Mouse (Mus musculus) intestine, postnatal 0 days (tissue): ENCODE results near the gene Wdtc1. TPM values are rescaled to one million over a fixed set of nuclear protein-coding genes. Genes with fewer than 3 reads are reported as not detected.

Experiments used
- ATAC-seq: fragments of 200-750 bp; cut with Nextera tagmentation; 2 replicates; pipeline ENCODE4 v1.8.0; 2017; ENCODE audit warnings: mild to moderate bottlenecking, moderate TSS enrichment, moderate library complexity
- H3K27ac ChIP-seq: fragments of 300-500 bp; sonication (generic); 2 replicates; pipeline ENCODE4 v1.5.1; 2014; ENCODE audit warnings: mild to moderate bottlenecking, low read depth, low read length, moderate library complexity
- H3K27me3 ChIP-seq: fragments of 300-500 bp; sonication (generic); replicated peaks from 2 replicates; pipeline ENCODE4 v1.6.1; 2014; ENCODE audit warnings: low read length, mixed read lengths; ENCODE audit not compliant: control insufficient read depth, insufficient read depth
- H3K36me3 ChIP-seq: fragments of 300-500 bp; sonication (generic); 2 replicates; pipeline ENCODE4 v1.6.1; 2014; ENCODE audit warnings: mild to moderate bottlenecking, moderate library complexity; ENCODE audit not compliant: control insufficient read depth, insufficient read depth
- H3K4me1 ChIP-seq: fragments of 300-500 bp; sonication (generic); replicated peaks from 2 replicates; pipeline ENCODE4 v1.6.1; 2014; ENCODE audit warnings: antibody characterized with exemption, low read length, mixed read lengths; ENCODE audit not compliant: control insufficient read depth, insufficient read depth
- H3K4me2 ChIP-seq: fragments of 300-500 bp; sonication (generic); replicated peaks from 2 replicates; pipeline ENCODE4 v1.6.1; 2014; ENCODE audit warnings: low read depth, mild to moderate bottlenecking, moderate library complexity
- H3K4me3 ChIP-seq: fragments of 300-500 bp; sonication (generic); 2 replicates; pipeline ENCODE4 v1.5.1; 2014; ENCODE audit warnings: low read depth, low read length
- H3K9ac ChIP-seq: fragments of 300-500 bp; sonication (generic); 2 replicates; pipeline ENCODE4 v1.6.1; 2014; ENCODE audit warnings: mild to moderate bottlenecking, low read depth, low read length
- H3K9me3 ChIP-seq: fragments of 300-500 bp; sonication (generic); 2 replicates; pipeline ENCODE4 v1.6.1; 2016; ENCODE audit warnings: mixed run types; ENCODE audit not compliant: control insufficient read depth
- CTCF ChIP-seq: sonication (generic); IDR thresholded peaks from 2 replicates; pipeline ENCODE4 v1.5.1; 2016; ENCODE audit warnings: low read depth, mild to moderate bottlenecking, control low read depth, antibody characterized with exemption, moderate library complexity
- WGBS: fragments of 180-500 bp; shearing (Covaris S2); extraction: QIAGEN DNeasy Blood & Tissue Kit; methylation state at CpG from one replicate; pipeline ENCODE4 v1.1.7; 2014; 5-methylcytosine and 5-hydroxymethylcytosine counted together
- microRNA-seq: library from miRNA; unstranded; fragments of <30 nt; microRNA quantifications from one replicate; pipeline ENCODE4, GENCODE M21; 2016
- polyA plus RNA-seq: library from polyadenylated mRNA; unstranded; fragments of >200 nt; fragmentation: Nextera tagmentation; extraction: Ambion mirVana; gene quantifications from 2 replicates; pipeline ENCODE4 v1.2.1, GENCODE M21; 2015

Gene Wdtc1
- polyA plus RNA-seq, 1 experiment from 2014 or later, result 7.2 TPM

DNA sequence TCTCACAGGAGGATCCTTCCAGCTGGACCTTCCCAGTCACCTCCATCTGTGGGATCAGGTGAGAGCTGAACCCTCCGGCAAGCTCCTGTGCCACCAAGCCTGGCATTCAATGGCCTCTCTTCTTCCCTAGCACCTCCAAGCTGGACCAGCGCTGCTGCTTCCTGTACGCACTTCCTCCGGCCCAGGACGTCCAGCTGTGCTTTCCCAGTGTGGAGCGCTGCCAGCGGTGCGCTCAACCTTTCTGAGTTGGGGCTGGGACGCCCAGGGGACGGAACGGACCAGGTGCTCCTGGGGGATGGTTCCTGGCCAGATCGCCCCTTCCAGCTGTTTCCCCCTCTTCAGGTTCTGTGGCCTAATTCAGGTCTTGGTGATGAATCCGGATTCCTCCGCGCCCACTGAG, 106.2 kb downstream of the Wdtc1 start:
- peaks cover 32% of the 10 kb centered on the region for H3K27me3 ChIP-seq
- ATAC-seq, result no peak
- 0 out of 2 replicates have a peak, but pooled peaks cover 6% of the 10 kb centered on the region for H3K4me1 ChIP-seq
- H3K9ac ChIP-seq, result no peak overlapping the region
- no peak overlapping the region for H3K4me3 ChIP-seq
- WGBS, result 35% methylated on average over 15 of the region's 15 CpGs
- no peaks in the 10 kb centered on the region for H3K36me3 ChIP-seq
- no peak for TF ChIP-seq CTCF
- no peak overlapping the region for H3K27ac ChIP-seq
- H3K9me3 ChIP-seq, result no peaks in the 10 kb centered on the region
- H3K4me2 ChIP-seq, result no peak overlapping the region

DNA sequence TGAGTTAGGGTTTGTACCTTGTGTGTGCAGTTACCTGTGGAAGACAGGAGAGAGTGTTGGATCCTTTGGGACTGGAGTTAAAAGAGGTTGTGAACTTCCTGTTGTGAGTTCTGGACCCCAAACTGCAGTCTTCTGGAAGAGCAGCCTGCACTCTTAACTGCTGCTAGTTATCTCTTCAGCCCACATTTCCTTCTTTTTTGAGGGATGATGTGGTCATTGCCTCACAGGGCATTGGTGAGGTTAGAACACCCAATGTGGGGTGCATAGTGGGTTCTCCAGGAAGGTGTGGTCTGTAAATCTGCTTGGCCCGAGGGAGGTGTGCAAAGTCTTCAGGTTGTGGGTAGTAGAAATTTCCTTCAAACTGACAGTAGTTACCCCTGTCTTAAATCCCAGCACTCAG, 109.0 kb downstream of the Wdtc1 start:
- Histone ChIP-seq H3K9me3 (no peaks in the 10 kb centered on the region), H3K9ac (no peak overlapping the region), H3K27ac (no peak overlapping the region), H3K36me3 (no peaks in the 10 kb centered on the region), H3K4me2 (no peak overlapping the region), H3K4me3 (no peak overlapping the region), H3K27me3 (0 out of 2 replicates have a peak, but pooled peaks cover 6% of the 10 kb centered on the region), H3K4me1 (no peaks in the 10 kb centered on the region)
- TF ChIP-seq CTCF, result no peak
- 79% methylated on average over 1 of the region's 1 CpGs for WGBS
- no peak for ATAC-seq

DNA sequence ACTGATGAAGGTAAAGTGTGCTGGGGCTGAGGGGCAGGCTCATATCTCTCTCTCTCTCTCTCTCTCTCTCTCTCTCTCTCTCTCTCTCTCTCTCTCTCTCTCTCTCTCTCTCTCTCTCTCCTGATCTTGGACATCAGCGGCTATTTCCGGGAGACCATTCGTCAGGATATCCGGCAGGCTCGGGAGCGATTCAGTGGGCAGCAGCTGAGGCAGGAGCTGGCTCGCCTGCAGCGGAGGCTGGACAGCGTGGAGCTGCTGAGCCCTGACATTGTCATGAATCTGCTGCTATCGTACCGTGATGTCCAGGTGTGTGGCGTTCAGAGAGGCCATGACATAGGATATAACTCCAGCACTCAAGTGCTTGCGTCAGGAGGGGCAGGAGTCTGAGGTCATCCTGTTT, 109.7 kb downstream of the Wdtc1 start:
- TF ChIP-seq CTCF, result no peak
- no peak overlapping the region for H3K9ac ChIP-seq
- no peak for ATAC-seq

GRCm38 (mm10) chr4:133242710-133243109, 110.6 kb downstream of the Wdtc1 start:
- 77% methylated on average over 9 of the region's 9 CpGs for WGBS
- no peaks in the 10 kb centered on the region for H3K4me1 ChIP-seq
- no peaks in the 10 kb centered on the region for H3K9me3 ChIP-seq
- no peak for TF ChIP-seq CTCF
- no peak overlapping the region for H3K4me3 ChIP-seq
- no peaks in the 10 kb centered on the region for H3K36me3 ChIP-seq
- H3K27me3 ChIP-seq, result no peaks in the 10 kb centered on the region
- H3K9ac ChIP-seq, result no peak overlapping the region
- H3K27ac ChIP-seq, result no peak overlapping the region; the same call in 1 of the 2 replicates
- ATAC-seq, result no peak
- H3K4me2 ChIP-seq, result no peak overlapping the region

More for the DNA sequence above, 109.7 kb downstream of the Wdtc1 start:
- Histone ChIP-seq H3K4me3 (no peak overlapping the region), H3K4me1 (no peaks in the 10 kb centered on the region), H3K4me2 (no peak overlapping the region), H3K27me3 (0 out of 2 replicates have a peak, but pooled peaks cover 4% of the 10 kb centered on the region), H3K27ac (no peak overlapping the region), H3K9me3 (no peaks in the 10 kb centered on the region), H3K36me3 (no peaks in the 10 kb centered on the region)
- WGBS, result 53% methylated on average over 13 of the region's 13 CpGs

Small RNA genes lying within 50 kb of the gene (microRNA-seq; reads per million reads assigned to microRNA genes)
- gene Mir5122, result 1.4 reads per million

Other genes starting within 250 kb of the Wdtc1 start
- 64.6 and 68.4 TPM in 2 replicates for gene Wasf2, start 223.0 kb downstream of the Wdtc1 start, polyA plus RNA-seq
- gene Cd164l2, start 141.3 kb downstream of the Wdtc1 start, polyA plus RNA-seq, result 0.58 and 0.94 TPM in 2 replicates
- gene Gpr3, start 140.9 kb downstream of the Wdtc1 start, polyA plus RNA-seq, result 0.05 TPM in 1 of 2 replicates, not detected in the other
- 1.8 TPM in 2 replicates for gene Map3k6, start 112.7 kb downstream of the Wdtc1 start, polyA plus RNA-seq
- 1.6 and 1.8 TPM in 2 replicates for gene Sytl1, start 90.4 kb downstream of the Wdtc1 start, polyA plus RNA-seq
- gene Tmem222, start 75.7 kb downstream of the Wdtc1 start, polyA plus RNA-seq, result 52.1 and 52.8 TPM in 2 replicates
- gene Slc9a1, start 16.2 kb upstream of the Wdtc1 start, polyA plus RNA-seq, result 5.7 and 6.1 TPM in 2 replicates
- 1.3 and 1.8 TPM in 2 replicates for gene Tent5b, start 126.7 kb upstream of the Wdtc1 start, polyA plus RNA-seq
- gene Trnp1, start 145.1 kb upstream of the Wdtc1 start, polyA plus RNA-seq, result 2.5 and 2.9 TPM in 2 replicates
- gene Kdf1, start 165.5 kb upstream of the Wdtc1 start, polyA plus RNA-seq, result 50.6 and 53.2 TPM in 2 replicates
- gene Nudc, start 192.5 kb upstream of the Wdtc1 start, polyA plus RNA-seq, result 125 and 138 TPM in 2 replicates
- gene Nr0b2, start 199.9 kb upstream of the Wdtc1 start, polyA plus RNA-seq, result 25.6 and 34.8 TPM in 2 replicates
- 7.1 and 7.2 TPM in 2 replicates for gene Gpatch3, start 221.3 kb upstream of the Wdtc1 start, polyA plus RNA-seq
- 16.1 and 18.4 TPM in 2 replicates for gene Gpn2, start 230.9 kb upstream of the Wdtc1 start, polyA plus RNA-seq
- 34.8 and 37.6 TPM in 2 replicates for gene Sfn, start 248.7 kb upstream of the Wdtc1 start, polyA plus RNA-seq